Mouse (Mus musculus): Measurements from ENCODE around the gene C1qtnf1. TPM values are rescaled to one million over a fixed set of nuclear protein-coding genes. Genes with fewer than 3 reads are reported as not detected.
"Not testable (repeated sequence)": the region's sequence is repeated elsewhere in the genome, so short reads cannot be mapped to it uniquely, and the experiment has no call there.

The C1qtnf1 gene
- total RNA-seq (2014; rRNA removed; ENCODE audit: low replicate concordance) = 5.8 and 12.6 TPM in 2 replicates
- polyA plus RNA-seq (2015; fragmentation: Nextera tagmentation; extraction: Ambion mirVana) = 7.8 and 8.3 TPM in 2 replicates

- 0 out of 2 replicates have a peak, but pooled peaks cover 12% of the 10 kb centered on the region for H3K27me3 ChIP-seq (ENCODE audit: control insufficient read depth, insufficient read depth, low read length)
- H3K27ac ChIP-seq (ENCODE audit: low read depth) = peak within 1 kb of the TSS; percentile 77
- peak within 1 kb of the TSS; percentile 44 for H3K9ac ChIP-seq (replicated peaks; ENCODE audit: low read depth, low read length)
- H3K4me3 ChIP-seq (ENCODE audit: low read depth, low read length) = peak within 1 kb of the TSS; percentile 38
- DNase-seq (ENCODE audit: low spot score) = no peak
- no peak for ATAC-seq (ENCODE audit: insufficient read depth, low read depth)
- H3K4me2 ChIP-seq (ENCODE audit: low read depth, low read length) = peak within 1 kb of the TSS; percentile 49
- no peak for TF ChIP-seq CTCF (IDR thresholded peaks at IDR 0.05; ENCODE audit: low read depth)
- no peak for TF ChIP-seq EP300 (IDR thresholded peaks at IDR 0.05; ENCODE audit: low read depth)
- H3K4me1 ChIP-seq (ENCODE audit: control insufficient read depth, insufficient read depth) = peaks cover 37% of the 10 kb centered on the region
- H3K36me3 ChIP-seq (replicated peaks; ENCODE audit: control insufficient read depth, insufficient read depth, low read length) = no peaks in the 10 kb centered on the region
- no peaks in the 10 kb centered on the region for H3K9me3 ChIP-seq (replicated peaks; ENCODE audit: control insufficient read depth, low read length)
- under 1% methylated on average over 8 of the region's 8 CpGs for WGBS
These were observed at the start of gene C1qtnf1 for GRCm38 (mm10) chr11:118427986-118428385. Gene C1qtnf1 (plus strand): TSS chr11:118428203.

GRCm38 (mm10) chr11:118378656-118379055 is 49.3 kb upstream of the C1qtnf1 start:
- WGBS = 81% methylated on average over 6 of the region's 6 CpGs
- ATAC-seq (ENCODE audit: insufficient read depth, low read depth) = no peak
- H3K4me1 ChIP-seq (ENCODE audit: control insufficient read depth, insufficient read depth) = 0 out of 2 replicates have a peak, but pooled peaks cover 8% of the 10 kb centered on the region
- no peaks in the 10 kb centered on the region for H3K36me3 ChIP-seq (replicated peaks; ENCODE audit: control insufficient read depth, insufficient read depth, low read length)
- no peak for DNase-seq (ENCODE audit: low spot score)
- H3K4me3 ChIP-seq (ENCODE audit: low read depth, low read length) = no peak overlapping the region
- H3K9ac ChIP-seq (replicated peaks; ENCODE audit: low read depth, low read length) = no peak overlapping the region
- H3K27ac ChIP-seq (ENCODE audit: low read depth) = no peak overlapping the region
- H3K27me3 ChIP-seq (ENCODE audit: control insufficient read depth, insufficient read depth, low read length) = no peaks in the 10 kb centered on the region
- H3K4me2 ChIP-seq (ENCODE audit: low read depth, low read length) = no peak overlapping the region
- no peaks in the 10 kb centered on the region for H3K9me3 ChIP-seq (replicated peaks; ENCODE audit: control insufficient read depth, low read length)
- TF ChIP-seq CTCF (IDR thresholded peaks at IDR 0.05; ENCODE audit: low read depth) = no peak
- TF ChIP-seq EP300 (IDR thresholded peaks at IDR 0.05; ENCODE audit: low read depth) = no peak

GRCm38 (mm10) chr11:118379251-118380009 is 48.6 kb upstream of the C1qtnf1 start:
- H3K27ac ChIP-seq (ENCODE audit: low read depth) = no peak overlapping the region
- no peak overlapping the region for H3K9ac ChIP-seq (replicated peaks; ENCODE audit: low read depth, low read length)
- TF ChIP-seq EP300 (IDR thresholded peaks at IDR 0.05; ENCODE audit: low read depth) (no peak), CTCF (IDR thresholded peaks at IDR 0.05; ENCODE audit: low read depth) (peak; percentile 87)
- H3K4me3 ChIP-seq (ENCODE audit: low read depth, low read length) = no peak overlapping the region
- no peaks in the 10 kb centered on the region for H3K36me3 ChIP-seq (replicated peaks; ENCODE audit: control insufficient read depth, insufficient read depth, low read length)
- WGBS = 34% methylated on average over 11 of the region's 11 CpGs
- H3K4me1 ChIP-seq (ENCODE audit: control insufficient read depth, insufficient read depth) = 0 out of 2 replicates have a peak, but pooled peaks cover 8% of the 10 kb centered on the region
- H3K27me3 ChIP-seq (ENCODE audit: control insufficient read depth, insufficient read depth, low read length) = no peaks in the 10 kb centered on the region
- no peaks in the 10 kb centered on the region for H3K9me3 ChIP-seq (replicated peaks; ENCODE audit: control insufficient read depth, low read length)
- DNase-seq (ENCODE audit: low spot score) = peak; percentile 85
- H3K4me2 ChIP-seq (ENCODE audit: low read depth, low read length) = no peak overlapping the region
- peak; percentile 82 for ATAC-seq (ENCODE audit: insufficient read depth, low read depth)

GRCm38 (mm10) chr11:118387816-118388215 is 40.2 kb upstream of the C1qtnf1 start:
- H3K9me3 ChIP-seq (replicated peaks; ENCODE audit: control insufficient read depth, low read length); H3K4me3 ChIP-seq (ENCODE audit: low read depth, low read length); DNase-seq (ENCODE audit: low spot score); H3K9ac ChIP-seq (replicated peaks; ENCODE audit: low read depth, low read length); H3K27ac ChIP-seq (ENCODE audit: low read depth); H3K36me3 ChIP-seq (replicated peaks; ENCODE audit: control insufficient read depth, insufficient read depth, low read length); H3K4me2 ChIP-seq (ENCODE audit: low read depth, low read length); ATAC-seq (ENCODE audit: insufficient read depth, low read depth); H3K4me1 ChIP-seq (ENCODE audit: control insufficient read depth, insufficient read depth); H3K27me3 ChIP-seq (ENCODE audit: control insufficient read depth, insufficient read depth, low read length): not testable (repeated sequence)
- WGBS = 85% methylated on average over 13 of the region's 13 CpGs

GRCm38 (mm10) chr11:118393991-118394390 is 34.0 kb upstream of the C1qtnf1 start:
- peaks cover 28% of the 10 kb centered on the region for H3K36me3 ChIP-seq (replicated peaks; ENCODE audit: control insufficient read depth, insufficient read depth, low read length)
- ATAC-seq (ENCODE audit: insufficient read depth, low read depth) (no peak), DNase-seq (ENCODE audit: low spot score) (no peak)
- TF ChIP-seq CTCF (IDR thresholded peaks at IDR 0.05; ENCODE audit: low read depth) = no peak
- TF ChIP-seq EP300 (IDR thresholded peaks at IDR 0.05; ENCODE audit: low read depth) = no peak
- no peak overlapping the region for H3K4me2 ChIP-seq (ENCODE audit: low read depth, low read length)
- H3K27ac ChIP-seq (ENCODE audit: low read depth) = no peak overlapping the region
- H3K4me1 ChIP-seq (ENCODE audit: control insufficient read depth, insufficient read depth) = no peaks in the 10 kb centered on the region
- WGBS = 55% methylated on average over 5 of the region's 5 CpGs
- no peak overlapping the region for H3K4me3 ChIP-seq (ENCODE audit: low read depth, low read length)
- H3K9me3 ChIP-seq (replicated peaks; ENCODE audit: control insufficient read depth, low read length) = no peaks in the 10 kb centered on the region
- H3K27me3 ChIP-seq (ENCODE audit: control insufficient read depth, insufficient read depth, low read length) = no peaks in the 10 kb centered on the region
- no peak overlapping the region for H3K9ac ChIP-seq (replicated peaks; ENCODE audit: low read depth, low read length)
